Mouse (Mus musculus): Measurements from ENCODE around the gene Scamp2. TPM values are rescaled to one million over a fixed set of nuclear protein-coding genes. Genes with fewer than 3 reads are reported as not detected.

The Scamp2 gene
- total RNA-seq, 2 experiments from 2014 or later: 26.2 TPM

GRCm38 (mm10) chr9:57624295-57624694, 63.6 kb downstream of the Scamp2 start:
- no peak for DNase-seq (ENCODE audit: extremely low spot score in 1 of 2, low spot score in 1 of 2)

DNA sequence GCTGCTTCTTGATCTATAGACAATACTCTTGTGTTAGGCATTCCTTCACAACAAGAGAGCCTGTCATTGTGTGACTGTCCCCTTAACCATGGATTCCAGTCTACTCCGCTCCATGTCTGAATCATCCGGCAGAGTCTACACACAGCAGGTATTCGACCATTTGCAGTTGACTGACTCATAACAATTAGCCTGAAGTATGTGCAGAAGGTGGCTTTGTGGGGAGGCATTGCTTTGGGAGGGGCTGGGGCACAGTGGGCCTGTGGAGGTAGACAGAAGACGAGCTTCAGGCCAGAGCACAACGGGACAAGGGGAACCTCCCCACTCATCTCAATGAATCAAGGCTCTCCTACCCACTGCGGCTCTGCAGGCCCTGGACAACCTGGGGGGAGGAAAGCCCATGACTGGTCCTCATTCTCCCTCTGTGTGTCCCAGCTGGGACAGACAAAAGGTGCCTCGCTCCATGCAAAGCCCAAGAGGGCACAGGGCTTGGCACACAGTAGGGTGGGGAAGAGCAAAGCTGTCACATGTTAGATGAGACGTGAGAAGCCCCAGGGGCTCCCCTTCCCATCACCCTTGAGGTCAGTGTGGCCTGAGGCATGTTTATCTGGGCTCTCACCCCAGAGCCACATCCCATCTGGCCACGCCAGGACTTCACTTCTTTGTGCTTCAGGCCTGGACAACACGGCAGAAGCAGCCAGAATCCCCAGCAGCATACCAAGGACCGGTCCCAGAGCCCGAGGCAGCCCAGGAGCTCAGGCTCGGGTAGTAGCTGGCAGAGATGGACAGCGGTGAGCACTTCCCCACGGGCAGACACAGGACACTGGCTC, 65.1 kb downstream of the Scamp2 start:
- DNase-seq (ENCODE audit: extremely low spot score in 1 of 2, low spot score in 1 of 2): no peak

DNA sequence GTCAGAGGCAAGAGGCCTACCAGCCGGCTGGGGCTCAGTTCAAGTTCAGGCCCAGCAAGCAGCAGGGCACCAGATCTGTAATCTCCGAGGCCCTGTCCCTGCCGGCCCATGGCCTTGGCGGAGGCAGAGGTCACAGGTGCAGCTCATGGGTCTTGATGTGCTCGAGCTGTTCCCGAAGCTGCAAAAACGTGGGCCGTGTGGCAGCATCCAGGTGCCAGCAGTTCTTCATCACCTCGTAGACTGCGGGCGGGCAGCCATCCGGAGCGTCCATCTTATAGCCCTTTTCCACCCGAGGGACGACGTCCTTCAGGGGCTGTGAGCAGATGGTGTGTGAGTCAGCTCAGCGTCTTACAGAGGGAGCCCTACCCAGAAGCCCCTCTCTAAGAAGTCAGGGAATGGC, 66.4 kb downstream of the Scamp2 start:
- DNase-seq (ENCODE audit: extremely low spot score in 1 of 2, low spot score in 1 of 2): no peak

GRCm38 (mm10) chr9:57627892-57628291, 67.1 kb downstream of the Scamp2 start:
- DNase-seq (ENCODE audit: extremely low spot score in 1 of 2, low spot score in 1 of 2): no peak

DNA sequence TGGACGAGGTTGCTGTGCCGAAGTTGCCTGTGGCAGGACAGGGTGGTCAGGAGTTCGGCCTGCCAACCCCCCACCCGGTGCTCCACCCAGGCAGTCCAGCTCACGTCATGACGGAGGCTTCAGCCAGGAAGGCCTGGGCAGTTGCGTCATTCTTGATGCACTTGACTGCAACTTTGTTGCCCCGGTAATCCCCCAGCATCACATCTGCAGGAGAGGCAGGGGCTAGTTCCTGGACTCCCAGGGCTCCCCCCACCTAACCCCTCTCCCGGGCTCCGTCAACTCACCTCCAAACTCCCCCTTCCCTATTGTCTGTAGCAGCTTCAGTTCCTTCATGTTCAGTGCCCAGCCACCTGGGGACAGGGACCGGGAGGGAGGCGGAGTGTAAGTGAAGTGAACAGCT, 68.0 kb downstream of the Scamp2 start:
- DNase-seq (ENCODE audit: extremely low spot score in 1 of 2, low spot score in 1 of 2): no peak

DNA sequence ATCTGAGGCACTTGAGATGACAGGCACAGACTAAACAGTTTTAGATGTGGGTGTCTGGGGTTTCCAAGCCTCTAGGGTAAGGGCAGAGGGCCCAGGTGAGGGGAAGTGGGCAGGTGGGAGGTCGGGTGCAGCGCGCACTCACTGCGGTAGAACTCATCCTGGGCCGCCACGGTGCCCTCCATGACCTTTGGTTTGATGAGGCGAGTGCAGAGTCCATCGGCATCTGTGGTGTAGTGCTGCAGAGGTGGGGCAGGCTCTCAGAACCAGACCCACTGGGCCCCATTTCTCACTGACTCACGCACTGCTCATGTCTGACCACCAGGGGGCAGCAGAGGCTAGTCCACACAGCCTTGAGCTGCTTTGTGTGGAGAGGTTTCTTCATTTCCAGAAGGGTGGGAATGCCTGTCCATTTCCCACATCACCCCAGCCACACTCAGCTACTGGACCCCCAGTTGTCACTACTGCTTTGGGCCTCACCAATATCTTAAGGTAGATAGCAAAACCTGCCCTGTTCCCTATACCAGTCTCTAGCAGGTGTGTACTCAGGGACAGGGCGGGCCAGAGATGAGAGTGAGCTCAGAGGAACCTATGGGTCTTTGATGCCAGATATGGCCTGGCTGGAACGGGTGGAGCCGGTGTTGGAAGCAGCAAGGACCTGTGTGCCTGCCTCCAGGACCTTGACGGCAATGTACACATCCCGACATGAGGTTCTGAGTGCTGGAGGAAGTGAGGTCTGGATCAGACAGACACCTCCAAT, 68.6 kb downstream of the Scamp2 start:
- DNase-seq (ENCODE audit: extremely low spot score in 1 of 2, low spot score in 1 of 2): peak; percentile 87 to 92

DNA sequence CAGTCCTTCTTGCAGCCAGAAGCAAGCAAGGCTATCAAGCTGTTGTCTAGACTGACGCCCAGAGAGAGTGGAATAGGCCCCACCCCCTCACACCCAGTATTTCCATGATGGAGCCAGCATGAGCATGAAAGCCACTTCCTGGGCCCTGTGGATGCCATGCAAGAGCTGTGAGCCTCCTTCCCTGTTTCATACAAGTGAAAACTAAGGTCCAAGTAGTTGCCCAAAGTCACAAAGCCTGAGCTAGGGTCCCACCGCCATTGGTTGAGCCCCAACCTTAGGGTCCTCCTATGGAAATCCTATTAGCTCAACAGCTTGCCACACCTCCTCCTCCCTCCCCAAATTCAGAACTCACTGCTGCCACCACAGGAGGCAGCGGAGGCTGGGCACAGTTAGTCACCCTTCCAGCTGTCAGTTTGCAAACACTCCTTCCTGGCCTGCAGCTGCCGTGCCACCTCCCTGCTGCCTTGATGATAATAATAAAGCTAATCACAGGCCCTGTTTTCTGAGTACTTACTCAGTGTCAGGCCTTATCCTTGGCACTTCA, 72.8 kb downstream of the Scamp2 start:
- no peak for DNase-seq (ENCODE audit: extremely low spot score in 1 of 2, low spot score in 1 of 2)

DNA sequence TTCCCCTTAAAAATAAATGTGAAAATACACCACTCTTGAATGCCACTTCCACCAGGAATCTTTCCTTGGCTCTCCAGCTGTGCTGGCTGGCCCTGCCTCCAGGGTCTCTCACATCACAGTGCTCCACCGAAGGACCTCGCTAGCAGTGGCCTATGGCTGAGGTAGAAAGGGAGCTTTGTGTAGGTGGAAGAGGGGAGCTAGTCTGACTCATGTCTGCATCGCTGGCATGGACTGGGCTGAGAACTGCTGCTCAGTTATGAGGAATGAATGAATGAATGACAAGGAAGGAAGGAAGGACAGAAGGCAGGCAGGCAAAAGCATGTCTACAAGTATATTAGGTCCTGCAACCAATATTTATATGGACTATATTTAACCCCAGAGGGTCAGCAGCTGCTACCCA, 76.5 kb downstream of the Scamp2 start:
- no peak for DNase-seq (ENCODE audit: extremely low spot score in 1 of 2, low spot score in 1 of 2)

DNA sequence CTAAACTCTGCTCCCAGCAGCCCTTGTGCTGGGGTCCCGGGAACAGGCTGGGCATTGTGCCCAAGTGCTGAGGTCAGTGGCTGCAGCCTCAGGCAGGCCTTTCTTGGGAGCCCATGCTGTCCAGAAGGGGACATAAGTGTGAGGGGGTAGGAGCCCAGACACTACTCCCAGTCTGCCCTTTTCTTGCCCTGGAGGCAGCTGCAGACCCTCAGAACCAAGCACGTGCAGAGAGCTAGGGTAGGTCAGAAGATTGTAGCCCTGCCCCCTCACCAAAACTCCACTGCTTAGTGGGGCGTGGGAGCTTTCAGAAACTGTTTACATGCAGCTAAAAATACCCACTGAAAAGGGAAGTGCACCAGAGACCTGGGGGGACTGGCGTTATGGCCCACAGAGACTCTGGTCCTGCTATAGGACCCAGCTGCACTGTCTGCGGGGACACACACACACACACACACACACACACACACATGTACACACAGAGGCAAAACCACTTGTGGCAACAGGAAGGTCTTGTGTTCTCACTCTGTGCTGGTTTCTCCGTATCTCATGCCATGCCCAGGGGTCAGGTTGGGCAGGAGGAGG, 77.1 kb downstream of the Scamp2 start:
- DNase-seq (ENCODE audit: extremely low spot score in 1 of 2, low spot score in 1 of 2): no peak

Other genes starting within 250 kb of the Scamp2 start
- gene Ppcdc, start 120.8 kb upstream of the Scamp2 start, total RNA-seq (2021): 10 to 100 TPM; 11.5 to 17.4 TPM
- gene Scamp5, start 92.9 kb upstream of the Scamp2 start, total RNA-seq (2021): 100 to 1,000 TPM; 420 to 434 TPM
- 10 to 100 TPM; 10.9 to 13.2 TPM for gene Rpp25, start 56.9 kb upstream of the Scamp2 start, total RNA-seq (2021)
- gene Cox5a, start 39.7 kb upstream of the Scamp2 start, total RNA-seq (2021): 100 to 1,000 TPM; 389 to 459 TPM
- 10 to 100 TPM; 21.5 to 22.5 TPM for gene Fam219b, start 23.4 kb upstream of the Scamp2 start, total RNA-seq (2021)
- gene Mpi, start 8.2 kb upstream of the Scamp2 start, total RNA-seq (2021): 10 to 100 TPM; 69.5 to 76.0 TPM
- 10 to 100 TPM; 18.4 to 31.8 TPM for gene Ulk3, start 28.5 kb downstream of the Scamp2 start, total RNA-seq (2021)
- 1 to 10 TPM; 2.7 to 3.0 TPM for gene Cplx3, start 45.3 kb downstream of the Scamp2 start, total RNA-seq (2021)
- gene Lman1l, start 59.8 kb downstream of the Scamp2 start, total RNA-seq (2021): not detected
- gene Csk, start 92.7 kb downstream of the Scamp2 start, total RNA-seq (2021): 10 to 100 TPM; 37.5 to 37.9 TPM
- gene Cyp1a2, start 122.8 kb downstream of the Scamp2 start, total RNA-seq (2021): not detected
- under 1 TPM; 0.12 to 0.14 TPM for gene Cyp1a1, start 127.0 kb downstream of the Scamp2 start, total RNA-seq (2021)
- gene Edc3, start 147.6 kb downstream of the Scamp2 start, total RNA-seq (2021): 10 to 100 TPM; 14.0 to 15.2 TPM
- gene Clk3, start 204.9 kb downstream of the Scamp2 start, total RNA-seq (2021): 10 to 100 TPM; 72.9 to 75.2 TPM